Mouse (Mus musculus): ENCODE data around the gene Pou2f3. TPM values are rescaled to one million over a fixed set of nuclear protein-coding genes. Genes with fewer than 3 reads are reported as not detected.

Pou2f3 gene
- polyA plus RNA-seq, 1 experiment from 2014 or later = 0.24 TPM

DNA sequence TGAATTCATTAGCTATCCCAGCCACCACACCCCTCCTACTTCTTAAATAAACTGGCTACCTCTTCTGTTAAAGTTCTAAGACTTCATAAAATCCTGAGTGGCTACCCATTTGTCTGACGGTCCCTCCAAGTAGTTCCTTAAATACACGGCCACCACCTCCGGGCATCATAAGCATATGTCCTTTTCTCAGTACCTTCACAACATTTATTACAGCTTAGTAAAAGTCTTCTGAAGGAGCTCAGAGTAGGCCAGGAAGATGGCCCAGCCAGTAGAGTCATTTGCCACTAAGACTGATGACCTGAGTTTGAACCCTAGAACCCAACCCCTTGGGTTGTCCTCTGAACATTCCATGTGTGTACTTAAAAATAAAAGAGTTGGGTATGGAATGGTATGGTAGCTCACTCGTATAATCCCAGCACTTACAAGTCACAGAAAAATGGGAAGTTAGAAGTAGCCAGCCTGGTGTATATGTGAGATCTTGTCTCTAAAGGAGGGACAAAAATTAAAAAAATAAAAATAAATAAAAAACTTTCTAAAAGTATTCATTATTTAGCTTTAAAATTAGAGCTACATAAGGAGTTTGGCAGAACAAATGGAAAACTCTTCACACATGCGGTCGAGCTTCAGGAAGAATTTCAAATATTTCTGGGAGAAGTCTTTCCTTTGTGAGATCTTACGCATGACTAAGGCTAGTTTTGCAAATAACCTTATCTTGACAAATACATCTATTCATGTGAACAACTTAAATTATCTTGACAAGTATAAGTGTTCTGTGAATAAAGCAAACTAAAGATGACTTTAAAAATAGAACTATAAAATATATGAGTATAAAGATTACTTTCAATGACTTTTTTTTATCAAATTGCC, 125.4 kb downstream of the Pou2f3 start:
- Histone ChIP-seq H3K36me3 (ENCODE audit: control insufficient read depth, insufficient read depth, low read length) (no peaks in the 10 kb centered on the region), H3K4me2 (ENCODE audit: low read depth, low read length) (no peak overlapping the region), H3K9me3 (ENCODE audit: control insufficient read depth, low read length) (no peaks in the 10 kb centered on the region), H3K27ac (ENCODE audit: low read length) (no peak overlapping the region), H3K4me3 (ENCODE audit: low read length) (no peak overlapping the region), H3K27me3 (replicated peaks; ENCODE audit: control insufficient read depth, insufficient read depth, low read length) (no peaks in the 10 kb centered on the region), H3K9ac (ENCODE audit: low read depth, low read length) (no peak overlapping the region), H3K4me1 (ENCODE audit: control insufficient read depth, insufficient read depth, low read length) (peaks cover 19% of the 10 kb centered on the region; the same call in 1 of the 2 replicates)
- 63% methylated on average over 7 of the region's 7 CpGs for WGBS
- no peak for ATAC-seq

DNA sequence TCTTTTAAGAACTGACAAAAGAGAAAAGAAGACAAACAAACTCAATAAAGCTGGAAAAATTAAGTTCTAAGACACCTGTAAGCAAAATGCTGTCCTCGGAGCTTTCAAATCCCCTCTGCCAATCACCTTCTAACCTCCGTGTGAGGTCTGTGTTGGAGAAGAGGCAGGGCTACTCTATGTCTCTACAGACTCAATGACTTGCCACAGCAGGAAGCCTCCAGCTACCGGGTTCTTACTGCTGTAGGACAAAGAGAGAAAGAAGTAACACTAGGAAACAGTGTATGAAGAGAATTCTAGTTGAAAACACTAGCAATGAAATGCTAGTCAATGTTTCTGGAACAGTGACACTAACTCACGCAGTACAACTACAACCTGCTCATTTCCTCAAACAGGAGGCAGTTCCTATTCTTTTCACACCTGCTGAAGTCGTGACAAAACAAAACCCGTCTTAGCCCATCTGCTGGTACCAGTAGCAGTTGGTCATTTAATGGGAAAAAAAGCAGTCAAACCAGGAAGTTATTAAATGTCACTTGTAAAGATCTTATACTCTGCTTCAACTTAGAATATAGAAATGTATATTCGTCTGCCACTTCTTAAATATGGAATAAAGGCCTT, 126.6 kb downstream of the Pou2f3 start:
- Histone ChIP-seq H3K4me3 (ENCODE audit: low read length) (no peak overlapping the region), H3K9ac (ENCODE audit: low read depth, low read length) (no peak overlapping the region), H3K36me3 (ENCODE audit: control insufficient read depth, insufficient read depth, low read length) (no peaks in the 10 kb centered on the region), H3K27ac (ENCODE audit: low read length) (no peak overlapping the region), H3K4me2 (ENCODE audit: low read depth, low read length) (no peak overlapping the region), H3K9me3 (ENCODE audit: control insufficient read depth, low read length) (no peaks in the 10 kb centered on the region), H3K4me1 (ENCODE audit: control insufficient read depth, insufficient read depth, low read length) (peaks cover 19% of the 10 kb centered on the region; the same call in 1 of the 2 replicates), H3K27me3 (replicated peaks; ENCODE audit: control insufficient read depth, insufficient read depth, low read length) (no peaks in the 10 kb centered on the region)
- no peak for ATAC-seq
- WGBS = 60% methylated on average over 7 of the region's 7 CpGs

DNA sequence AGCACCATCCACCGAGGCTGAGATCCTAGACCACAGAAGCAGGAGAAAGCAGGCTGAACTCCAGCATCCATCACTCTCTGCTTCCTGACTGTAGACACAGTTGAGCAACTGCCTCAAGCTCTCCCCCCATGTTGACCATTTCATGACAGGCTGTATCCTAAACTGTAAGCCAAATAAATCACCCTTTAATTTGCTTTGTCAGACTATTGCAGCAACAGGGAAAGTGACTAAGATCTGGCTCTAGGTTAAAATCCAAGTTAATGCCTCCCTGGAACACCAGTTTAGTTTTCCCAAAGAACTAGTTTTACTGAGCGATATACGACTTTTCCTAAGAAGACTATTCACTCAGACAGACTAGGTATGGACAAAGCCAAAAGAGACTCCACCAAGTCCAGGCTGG, 131.5 kb downstream of the Pou2f3 start:
- H3K9me3 ChIP-seq (ENCODE audit: control insufficient read depth, low read length) = no peaks in the 10 kb centered on the region
- H3K4me2 ChIP-seq (ENCODE audit: low read depth, low read length) = no peak overlapping the region
- no peaks in the 10 kb centered on the region for H3K27me3 ChIP-seq (replicated peaks; ENCODE audit: control insufficient read depth, insufficient read depth, low read length)
- H3K9ac ChIP-seq (ENCODE audit: low read depth, low read length) = no peak overlapping the region
- H3K4me3 ChIP-seq (ENCODE audit: low read length) = no peak overlapping the region
- no peak overlapping the region for H3K27ac ChIP-seq (ENCODE audit: low read length)
- 87% methylated on average over 3 of the region's 3 CpGs for WGBS
- no peaks in the 10 kb centered on the region for H3K36me3 ChIP-seq (ENCODE audit: control insufficient read depth, insufficient read depth, low read length)
- ATAC-seq = no peak
- H3K4me1 ChIP-seq (ENCODE audit: control insufficient read depth, insufficient read depth, low read length) = peaks cover 8% of the 10 kb centered on the region; the same call in 1 of the 2 replicates

DNA sequence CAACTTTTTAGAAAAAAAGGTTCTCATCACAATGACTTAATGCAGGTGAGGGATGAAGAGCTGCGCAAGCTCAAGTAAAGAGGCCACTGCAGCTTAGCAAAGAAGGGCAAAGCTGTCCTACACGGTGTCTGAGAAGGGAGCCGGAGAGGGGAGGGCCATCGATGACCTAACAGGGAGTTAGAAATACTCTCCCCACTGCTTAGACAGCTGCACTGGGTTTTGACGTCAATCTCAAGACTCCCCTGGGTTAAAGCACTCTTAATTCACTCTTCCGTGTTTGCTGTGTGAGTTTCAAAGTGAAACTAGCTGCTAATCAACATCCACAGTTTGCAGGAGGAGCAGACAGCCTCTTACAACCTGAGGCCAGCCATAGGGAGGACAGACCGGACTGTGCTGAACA, 134.0 kb downstream of the Pou2f3 start:
- no peak for ATAC-seq
- Histone ChIP-seq H3K9me3 (ENCODE audit: control insufficient read depth, low read length) (no peaks in the 10 kb centered on the region), H3K27me3 (replicated peaks; ENCODE audit: control insufficient read depth, insufficient read depth, low read length) (no peaks in the 10 kb centered on the region), H3K27ac (ENCODE audit: low read length) (no peak overlapping the region), H3K4me2 (ENCODE audit: low read depth, low read length) (no peak overlapping the region), H3K4me3 (ENCODE audit: low read length) (no peak overlapping the region), H3K9ac (ENCODE audit: low read depth, low read length) (no peak overlapping the region), H3K36me3 (ENCODE audit: control insufficient read depth, insufficient read depth, low read length) (no peaks in the 10 kb centered on the region), H3K4me1 (ENCODE audit: control insufficient read depth, insufficient read depth, low read length) (peaks cover 10% of the 10 kb centered on the region; the same call in 1 of the 2 replicates)
- 72% methylated on average over 7 of the region's 7 CpGs for WGBS

DNA sequence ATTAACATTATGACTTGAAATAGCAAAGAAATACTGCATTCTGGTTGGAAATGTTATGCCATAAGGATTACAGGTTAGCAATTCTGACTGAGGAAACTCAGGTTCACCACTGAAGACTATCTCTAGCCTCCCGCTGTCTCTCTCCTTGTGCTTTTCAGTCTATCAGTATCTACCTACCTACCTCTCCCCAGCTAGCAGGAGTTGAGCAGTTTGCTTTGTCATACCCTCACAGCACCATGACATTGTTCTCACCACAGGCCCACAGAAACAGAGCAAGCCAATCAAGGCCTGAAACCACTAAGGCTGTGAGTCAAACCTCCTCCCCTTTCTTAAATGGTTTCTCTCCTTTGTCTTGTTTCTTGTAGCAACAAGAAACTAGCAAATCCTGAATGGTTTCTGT, 135.6 kb downstream of the Pou2f3 start:
- H3K4me2 ChIP-seq (ENCODE audit: low read depth, low read length) = no peak overlapping the region
- no peak overlapping the region for H3K4me3 ChIP-seq (ENCODE audit: low read length)
- H3K4me1 ChIP-seq (ENCODE audit: control insufficient read depth, insufficient read depth, low read length) = peaks cover 6% of the 10 kb centered on the region; the same call in 1 of the 2 replicates
- H3K36me3 ChIP-seq (ENCODE audit: control insufficient read depth, insufficient read depth, low read length) = no peaks in the 10 kb centered on the region
- no peaks in the 10 kb centered on the region for H3K9me3 ChIP-seq (ENCODE audit: control insufficient read depth, low read length)
- no peak for ATAC-seq
- H3K27me3 ChIP-seq (replicated peaks; ENCODE audit: control insufficient read depth, insufficient read depth, low read length) = no peaks in the 10 kb centered on the region
- H3K27ac ChIP-seq (ENCODE audit: low read length) = no peak overlapping the region
- 94% methylated on average over 1 of the region's 1 CpGs for WGBS
- no peak overlapping the region for H3K9ac ChIP-seq (ENCODE audit: low read depth, low read length)

Other genes starting within 250 kb of the Pou2f3 start
- 5.2 and 5.6 TPM in 2 replicates for gene Arhgef12, start 103.1 kb downstream of the Pou2f3 start, polyA plus RNA-seq (2015; fragmentation: Nextera tagmentation; extraction: Ambion mirVana)
- gene Tmem136, start 93.8 kb downstream of the Pou2f3 start, polyA plus RNA-seq (2015; fragmentation: Nextera tagmentation; extraction: Ambion mirVana) = 3.3 and 3.4 TPM in 2 replicates
- gene Oaf, start 29.5 kb upstream of the Pou2f3 start, polyA plus RNA-seq (2015; fragmentation: Nextera tagmentation; extraction: Ambion mirVana) = 11.8 and 44.1 TPM in 2 replicates
- 0.87 and 1.0 TPM in 2 replicates for gene Trim29, start 100.5 kb upstream of the Pou2f3 start, polyA plus RNA-seq (2015; fragmentation: Nextera tagmentation; extraction: Ambion mirVana)